Mouse (Mus musculus) kidney, postnatal 14 days (tissue): ENCODE results near the gene Olfr393.

Experiments used
- DNase-seq: peaks from one replicate; pipeline ENCODE4 v3.0.0; 2022; ENCODE audit warnings: mixed read lengths

Gene Olfr393

DNA sequence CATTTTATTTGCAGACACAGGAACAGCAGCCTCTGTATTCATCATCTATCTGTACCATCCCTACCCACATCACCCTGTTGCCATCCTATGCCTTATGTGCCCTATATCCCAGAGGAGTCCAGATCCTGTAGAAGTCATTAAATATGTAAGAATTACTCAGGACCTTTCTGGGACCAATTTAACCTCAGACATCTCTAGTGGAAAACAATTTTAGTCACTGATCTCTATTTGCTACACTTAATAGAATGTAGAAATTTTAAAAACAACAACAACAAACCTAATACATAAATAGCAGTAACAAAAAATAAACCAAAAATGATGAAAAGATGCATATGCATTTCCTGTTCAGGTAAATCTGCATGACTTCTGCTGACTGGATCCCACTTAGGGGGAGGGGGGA lies at the start of gene Olfr393:
Olfr393 (minus strand) TSS at position 101 of the 400 bp plus-strand sequence.
- no peak for DNase-seq

DNA sequence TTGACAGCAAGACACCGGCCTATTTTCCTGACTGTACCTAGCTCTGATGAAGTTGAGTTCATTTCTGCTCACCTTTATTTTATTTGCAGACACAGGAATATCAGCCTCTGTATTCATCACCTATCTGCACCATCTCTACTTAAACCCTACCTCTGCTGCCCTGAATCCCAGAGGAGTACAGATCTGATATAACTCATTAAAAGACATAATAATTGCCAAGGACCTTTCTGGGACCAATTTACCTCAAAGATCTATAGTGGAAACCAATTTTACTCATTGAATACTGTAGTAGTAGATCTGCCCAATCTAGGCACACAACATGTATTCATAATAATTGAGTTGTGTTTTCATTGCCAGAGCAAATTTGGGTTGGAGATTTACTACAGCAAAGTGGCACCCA lies 39.4 kb upstream of the Olfr393 start, which contains the start of gene Olfr394:
Olfr394 (minus strand) TSS at position 101 of the 400 bp plus-strand sequence.
- DNase-seq = no peak

DNA sequence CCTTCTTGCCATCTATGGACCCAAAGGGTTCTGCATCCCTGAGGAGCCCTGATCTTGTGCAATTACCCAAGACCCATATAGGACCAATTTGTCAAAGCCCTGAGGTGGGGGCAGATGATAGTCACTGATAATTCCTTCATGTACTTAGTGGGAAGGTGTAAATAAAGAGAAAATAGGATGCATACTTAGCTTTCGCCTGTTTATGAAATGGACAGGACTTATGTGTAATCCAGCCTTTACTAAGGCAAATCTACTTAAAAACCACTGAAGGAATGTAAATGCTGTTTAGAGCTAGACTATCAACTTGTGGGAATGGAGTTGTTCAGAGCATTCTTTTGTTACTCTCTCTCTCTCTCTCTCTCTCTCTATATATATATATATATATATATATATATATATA lies 34.3 kb downstream of the Olfr393 start, which contains the start of gene Olfr392:
Olfr392 (minus strand) TSS at position 101 of the 400 bp plus-strand sequence.
- no peak for DNase-seq

DNA sequence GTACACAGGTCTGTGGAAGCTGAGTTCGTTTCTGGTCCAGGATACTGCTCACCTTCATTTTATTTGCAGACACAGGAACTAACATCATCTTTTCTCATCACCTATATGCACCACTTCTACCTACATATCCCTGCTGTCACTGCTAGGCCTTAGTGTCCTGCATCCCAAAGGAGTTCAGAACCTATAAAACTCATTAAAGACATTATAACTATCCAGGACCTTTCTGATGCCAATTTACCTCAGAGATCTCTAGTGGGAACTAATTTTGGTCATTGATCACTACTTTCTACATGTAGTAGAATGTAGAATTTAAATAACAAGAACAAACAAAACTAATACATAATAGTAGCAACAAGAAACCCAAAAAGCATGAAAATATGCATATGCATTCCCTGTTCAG lies 48.3 kb downstream of the Olfr393 start, which contains the start of gene Olfr391-ps:
Olfr391-ps (minus strand) TSS at position 101 of the 400 bp plus-strand sequence.
- no peak for DNase-seq
